Mouse (Mus musculus): ENCODE results near the gene Klhl5. TPM values are rescaled to one million over a fixed set of nuclear protein-coding genes. Genes with fewer than 3 reads are reported as not detected.

Klhl5 gene
- polyA plus RNA-seq, 1 experiment from 2014 or later, result 17.6 TPM

Other genes with a start within 250 kb of the Klhl5 start
- gene Tlr1, start 174.0 kb upstream of the Klhl5 start, polyA plus RNA-seq (2015; fragmentation: Nextera tagmentation; extraction: Ambion mirVana), result 1.1 and 1.3 TPM in 2 replicates
- gene Tlr6, start 147.4 kb upstream of the Klhl5 start, polyA plus RNA-seq (2015; fragmentation: Nextera tagmentation; extraction: Ambion mirVana), result 1.5 and 1.6 TPM in 2 replicates
- gene Fam114a1, start 137.5 kb upstream of the Klhl5 start, polyA plus RNA-seq (2015; fragmentation: Nextera tagmentation; extraction: Ambion mirVana), result 84.0 and 91.2 TPM in 2 replicates
- gene Tmem156, start 15.4 kb upstream of the Klhl5 start, polyA plus RNA-seq (2015; fragmentation: Nextera tagmentation; extraction: Ambion mirVana), result 0.55 and 1.2 TPM in 2 replicates
- 6.8 and 8.0 TPM in 2 replicates for gene Wdr19, start 92.2 kb downstream of the Klhl5 start, polyA plus RNA-seq (2015; fragmentation: Nextera tagmentation; extraction: Ambion mirVana)
- 85.8 and 98.1 TPM in 2 replicates for gene Rfc1, start 228.1 kb downstream of the Klhl5 start, polyA plus RNA-seq (2015; fragmentation: Nextera tagmentation; extraction: Ambion mirVana)
- gene Klb, start 240.8 kb downstream of the Klhl5 start, polyA plus RNA-seq (2015; fragmentation: Nextera tagmentation; extraction: Ambion mirVana), result 0.05 TPM in 1 of 2 replicates, not detected in the other